In the genomic region with DNA sequence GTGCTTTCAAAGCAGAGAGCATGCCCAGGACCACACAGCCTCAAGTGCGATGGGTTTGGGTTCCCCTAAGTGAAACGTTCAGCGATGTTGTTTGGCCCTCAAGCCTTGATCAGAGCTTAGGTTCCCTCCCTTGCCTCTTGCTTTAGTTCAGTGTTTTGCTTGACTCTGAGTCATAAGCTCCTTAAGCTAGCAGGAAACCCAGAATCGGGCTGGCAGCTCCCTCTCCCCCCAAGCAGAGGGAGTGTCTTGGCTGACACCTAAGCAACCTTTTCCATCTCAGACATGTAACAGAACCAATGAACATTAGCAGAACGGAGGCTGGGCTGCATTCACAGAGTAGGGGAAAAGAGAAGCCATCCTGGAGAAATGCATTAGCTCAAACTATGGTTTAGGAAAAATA, we compare ENCODE assay signal across 14 mouse cellular contexts.
DNase-seq lines count a peak whose midpoint lies in the region; ATAC-seq and TF ChIP-seq lines count a peak whose summit lies in the region.
"Had no signal": no experiment of that assay in that cellular context is flagged by ENCODE, and none has a peak within 500 bp of the region (broad histone marks: within the 10 kb centered on the region; RNA-seq: fewer than 3 reads in every experiment).

No protein-coding gene starts in this region.

- H3K36me3 ChIP-seq in forebrain, postnatal 0 days (ENCODE audit: insufficient read depth) = no peaks in the 10 kb centered on the region
- H3K36me3 ChIP-seq: forebrain, embryonic 12.5 days; hindbrain, embryonic 10.5 days had no signal

- peak; percentile 27 to 29; a peak in 2 of 4 replicates for ATAC-seq in hematopoietic stem cell, adult 5-6 weeks (replicated peaks in 1 of 2; ENCODE audit: insufficient read depth in 1 of 2, low FRiP score in 2 of 2, low TSS enrichment in 1 of 2, low read depth in 1 of 2, poor library complexity in 2 of 2, severe bottlenecking in 2 of 2)
- no peak for ATAC-seq in forebrain, postnatal 0 days
- ATAC-seq: midbrain, embryonic 16.5 days had no signal

- no peaks in the 10 kb centered on the region for H3K27me3 ChIP-seq in forebrain, postnatal 0 days (ENCODE audit: insufficient read depth, low read length)
- H3K27me3 ChIP-seq: forebrain, embryonic 12.5 days had no signal

- no peak overlapping the region for H3K4me3 ChIP-seq in gastrocnemius, adult 2 months
- H3K4me3 ChIP-seq in forebrain, postnatal 0 days (ENCODE audit: low read depth, low read length) = no peak overlapping the region
- H3K4me3 ChIP-seq: forebrain, embryonic 12.5 days; hindbrain, embryonic 10.5 days had no signal

- H3K4me1 ChIP-seq in forebrain, postnatal 0 days (ENCODE audit: insufficient read depth) = no peaks in the 10 kb centered on the region

- H3K4me2 ChIP-seq in forebrain, postnatal 0 days (ENCODE audit: low read depth) = no peak overlapping the region
- H3K4me2 ChIP-seq: forebrain, embryonic 12.5 days had no signal

- WGBS in forebrain, postnatal 0 days = 82% methylated on average over 5 of the region's 5 CpGs

- intact Hi-C loops in gastrocnemius, adult 2 months (cut with DNase I) = no loop called here

- DNase-seq in gastrocnemius, adult 2 months = peak; percentile 22
- DNase-seq in gastrocnemius, postnatal 4 days (ENCODE audit: low spot score in 2 of 2) = no peak
- DNase-seq in urinary bladder, postnatal 14 days (ENCODE audit: low spot score) = peak; percentile 24
- no peak for DNase-seq in urinary bladder, postnatal 10 days (ENCODE audit: low spot score)
- no peak for DNase-seq in forebrain, postnatal 0 days
- DNase-seq in layer of hippocampus, adult 8-10 months (ENCODE audit: low spot score in 2 of 2) = no peak
- DNase-seq: cerebellum, adult 11-12 months; kidney, postnatal 10 days; right cerebral cortex, postnatal 14 days; thymus, postnatal 25 days had no signal

- H3K9ac ChIP-seq in forebrain, postnatal 0 days = no peak overlapping the region
- H3K9ac ChIP-seq: forebrain, embryonic 12.5 days had no signal

- no peak for TF ChIP-seq CTCF in gastrocnemius, adult 2 months (IDR thresholded peaks at IDR 0.05)
- no peak for TF ChIP-seq CTCF in forebrain, postnatal 0 days (IDR thresholded peaks at IDR 0.05; ENCODE audit: low read depth)

- no peaks in the 10 kb centered on the region for H3K9me3 ChIP-seq in forebrain, postnatal 0 days (ENCODE audit: low read length)
- H3K9me3 ChIP-seq: forebrain, embryonic 12.5 days; hindbrain, embryonic 10.5 days had no signal

- no peak overlapping the region for H3K27ac ChIP-seq in gastrocnemius, adult 2 months
- H3K27ac ChIP-seq in forebrain, postnatal 0 days (ENCODE audit: low read depth, low read length) = no peak overlapping the region
- H3K27ac ChIP-seq: forebrain, embryonic 12.5 days; hindbrain, embryonic 10.5 days had no signal

Comparison
In these comparisons a context has a peak if more than half of its experiments do, and no peak if none do; other contexts are left out.
1. DNase-seq: peak in gastrocnemius, adult 2 months (single experiment) and urinary bladder, postnatal 14 days (single experiment); none in gastrocnemius, postnatal 4 days (0 of 2), urinary bladder, postnatal 10 days (single experiment), forebrain, postnatal 0 days (single experiment) and layer of hippocampus, adult 8-10 months (0 of 2).